ENCODE assay signal across 25 mouse cellular contexts in genomic region chr10:78328011-78328575, GRCm38 (mm10).
"Had no signal": no experiment of that assay in that cellular context is flagged by ENCODE, and none has a peak within 500 bp of the region (broad histone marks: within the 10 kb centered on the region; RNA-seq: fewer than 3 reads in every experiment).

No protein-coding gene starts in this region.

- H3K27me3 ChIP-seq: heart, embryonic 12.5 days; hindbrain, embryonic 12.5 days; intestine, embryonic 15.5 days; limb, embryonic 12.5 days had no signal

- H3K27ac ChIP-seq: heart, adult 2 months; heart, embryonic 10.5 days; hindbrain, embryonic 10.5 days; hindbrain, embryonic 12.5 days; hindbrain, embryonic 14.5 days; intestine, embryonic 15.5 days; layer of hippocampus, adult 2 months; left cerebral cortex, adult 2 months; limb, embryonic 10.5 days; limb, embryonic 12.5 days had no signal

- H3K9me3 ChIP-seq: heart, embryonic 10.5 days; heart, embryonic 12.5 days; hindbrain, embryonic 10.5 days; hindbrain, embryonic 12.5 days; intestine, embryonic 15.5 days; limb, embryonic 10.5 days; limb, embryonic 12.5 days had no signal

- H3K4me2 ChIP-seq: heart, embryonic 12.5 days; hindbrain, embryonic 12.5 days; hindbrain, embryonic 14.5 days; intestine, embryonic 15.5 days; limb, embryonic 12.5 days; liver, embryonic 11.5 days had no signal

- H3K4me1 ChIP-seq: limb, embryonic 12.5 days had no signal

- DNase-seq: gastrocnemius, postnatal 14 days; gastrocnemius, postnatal 36 days; heart, adult 2 months; heart, postnatal 10 days; heart, postnatal 4 days; kidney, adult 18-20 months; kidney, adult 8-10 months; kidney, postnatal 10 days; kidney, postnatal 25 days; kidney, postnatal 4 days had no signal

- ATAC-seq: forebrain, embryonic 16.5 days; hindbrain, embryonic 16.5 days; inflammation-experienced regulatory T-cells, adult 6 months; intestine, embryonic 15.5 days; intestine, postnatal 0 days had no signal

- H3K36me3 ChIP-seq: intestine, embryonic 15.5 days had no signal

- H3K9ac ChIP-seq: heart, embryonic 12.5 days; hindbrain, embryonic 12.5 days; hindbrain, embryonic 14.5 days; intestine, embryonic 15.5 days; limb, embryonic 12.5 days had no signal

- H3K4me3 ChIP-seq: heart, adult 2 months; heart, embryonic 10.5 days; heart, embryonic 12.5 days; hindbrain, embryonic 10.5 days; hindbrain, embryonic 12.5 days; intestine, embryonic 15.5 days; layer of hippocampus, adult 2 months; left cerebral cortex, adult 2 months; limb, embryonic 10.5 days; limb, embryonic 12.5 days had no signal
